Mouse (Mus musculus): ENCODE results near the gene Gm45808.
"Not testable (repeated sequence)": the region's sequence is repeated elsewhere in the genome, so short reads cannot be mapped to it uniquely, and the experiment has no call there.

Gm45808 gene

DNA sequence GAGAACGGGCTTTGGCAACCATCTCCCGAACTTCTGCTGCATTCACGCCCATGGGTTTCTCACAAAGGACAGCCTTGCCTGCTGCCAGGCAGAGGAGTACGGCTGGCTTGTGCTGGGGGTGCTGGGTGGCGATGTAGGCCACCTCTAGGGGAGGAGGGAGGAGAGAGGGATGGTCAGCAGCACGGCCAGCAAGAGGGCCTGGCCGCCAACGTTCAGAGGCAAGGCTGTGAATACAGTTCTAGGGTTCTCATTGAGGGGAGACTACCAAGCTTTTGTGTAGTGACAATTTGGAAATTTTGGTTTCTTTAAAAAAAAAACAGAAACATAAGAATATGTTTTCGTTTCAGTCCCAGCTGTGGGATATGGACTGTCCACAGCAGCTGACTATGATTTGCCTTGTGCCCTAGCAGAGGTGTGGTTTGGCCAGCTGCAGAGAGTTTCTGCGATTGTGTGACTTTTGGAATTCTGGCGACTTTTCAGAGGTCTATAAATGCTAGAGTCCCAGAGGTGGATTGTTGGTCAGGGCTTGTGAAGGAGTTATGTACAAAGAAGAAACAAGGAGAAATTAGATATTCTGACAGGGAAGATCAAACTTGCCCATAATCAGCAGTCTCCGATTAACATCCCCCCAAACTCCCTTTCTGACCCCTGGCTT, at the start of gene Gm45808:
Gene Gm45808 (minus strand): TSS at position 51 of the 655 bp plus-strand sequence.
- DNase-seq (ENCODE audit: low spot score in 2 of 2): no peak

DNA sequence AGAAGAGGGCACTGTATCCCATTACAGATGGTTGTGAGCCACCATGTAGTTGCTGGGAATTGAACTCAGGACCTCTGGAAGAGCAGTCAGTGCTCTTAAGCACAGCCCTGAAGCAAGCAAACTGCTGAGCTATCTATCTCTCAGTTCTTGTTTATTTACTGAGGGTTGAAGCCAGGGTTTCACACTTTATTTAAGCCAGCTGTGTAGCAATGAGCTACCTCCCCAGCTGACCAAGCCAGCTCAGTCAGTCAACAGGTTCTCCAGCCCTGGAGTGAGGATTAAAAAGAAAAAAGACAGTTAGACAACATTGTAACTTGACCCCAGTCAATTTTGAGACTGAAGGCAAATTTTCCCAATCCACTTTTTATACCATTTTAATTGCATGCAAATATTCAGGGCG, 49.1 kb upstream of the Gm45808 start:
- no peak for DNase-seq (ENCODE audit: low spot score in 2 of 2)

DNA sequence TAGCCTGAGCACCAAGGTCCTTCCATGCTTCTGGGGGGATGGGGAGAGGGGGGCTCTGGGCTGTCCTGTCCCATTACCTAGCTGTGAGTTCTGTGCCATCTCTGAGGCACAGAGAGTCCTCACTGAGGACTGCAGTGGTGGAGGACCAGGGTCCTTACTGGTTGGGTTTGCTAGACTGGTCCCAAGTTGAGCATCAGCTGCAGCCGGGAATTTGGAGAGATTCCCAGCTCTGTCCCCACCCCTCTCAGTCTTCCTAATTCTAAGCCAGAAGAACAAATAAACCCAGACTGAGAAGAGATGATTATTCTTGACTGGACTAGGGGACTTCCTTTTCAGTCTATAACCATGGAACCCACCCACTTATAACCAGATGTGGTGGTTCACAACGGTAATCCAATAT, 44.0 kb upstream of the Gm45808 start:
- no peak for DNase-seq (ENCODE audit: low spot score in 2 of 2)

GRCm38 (mm10) chr7:45529461-45529860, 42.9 kb upstream of the Gm45808 start:
- DNase-seq (ENCODE audit: low spot score in 2 of 2): no peak

- DNase-seq (ENCODE audit: low spot score in 2 of 2): not testable (repeated sequence)
Measured at GRCm38 (mm10) chr7:45527169-45527568, 40.6 kb upstream of the Gm45808 start.

GRCm38 (mm10) chr7:45526474-45527120, 40.0 kb upstream of the Gm45808 start:
- no peak for DNase-seq (ENCODE audit: low spot score in 2 of 2)

DNA sequence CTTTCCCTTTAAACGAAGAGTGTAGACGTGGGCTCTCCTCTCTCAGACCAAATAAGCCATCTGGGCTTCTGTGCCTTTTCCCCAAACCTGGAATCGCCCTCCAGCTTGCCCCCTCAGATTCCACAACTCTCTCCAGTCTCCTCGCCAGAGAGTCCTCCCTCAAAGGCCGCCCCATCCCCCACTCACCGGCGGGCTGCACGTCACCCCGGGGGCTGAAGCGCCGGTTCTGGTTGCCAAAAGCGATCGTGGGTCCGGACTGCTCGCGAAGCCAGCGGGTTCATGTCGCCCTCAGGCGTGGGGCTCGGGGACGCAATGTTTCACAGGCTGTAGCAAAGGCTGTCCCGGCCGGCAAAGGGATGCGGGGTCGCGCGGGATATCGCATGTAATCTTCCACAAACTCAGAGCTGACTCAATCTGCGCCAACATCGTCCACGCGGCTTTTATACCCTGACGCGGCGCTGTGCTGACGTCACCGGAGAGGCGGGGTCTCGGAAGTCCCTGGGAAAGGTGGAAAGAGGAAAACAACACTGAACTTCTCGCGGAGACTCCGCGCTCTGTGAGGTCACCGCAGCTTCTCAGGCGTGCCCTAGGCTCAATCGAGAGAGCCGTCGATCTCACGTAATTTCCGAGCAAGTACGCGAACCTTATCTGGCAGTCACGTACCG, 39.3 kb upstream of the Gm45808 start, which contains the start of the genes Ppp1r15a and Plekha4:
Gene Ppp1r15a (minus strand): TSS at position 460 of the 665 bp plus-strand sequence.
Gene Plekha4 (plus strand): TSS at position 522 of the 665 bp plus-strand sequence.
- peak; percentile 86 to 88 for DNase-seq (ENCODE audit: low spot score in 2 of 2)

DNA sequence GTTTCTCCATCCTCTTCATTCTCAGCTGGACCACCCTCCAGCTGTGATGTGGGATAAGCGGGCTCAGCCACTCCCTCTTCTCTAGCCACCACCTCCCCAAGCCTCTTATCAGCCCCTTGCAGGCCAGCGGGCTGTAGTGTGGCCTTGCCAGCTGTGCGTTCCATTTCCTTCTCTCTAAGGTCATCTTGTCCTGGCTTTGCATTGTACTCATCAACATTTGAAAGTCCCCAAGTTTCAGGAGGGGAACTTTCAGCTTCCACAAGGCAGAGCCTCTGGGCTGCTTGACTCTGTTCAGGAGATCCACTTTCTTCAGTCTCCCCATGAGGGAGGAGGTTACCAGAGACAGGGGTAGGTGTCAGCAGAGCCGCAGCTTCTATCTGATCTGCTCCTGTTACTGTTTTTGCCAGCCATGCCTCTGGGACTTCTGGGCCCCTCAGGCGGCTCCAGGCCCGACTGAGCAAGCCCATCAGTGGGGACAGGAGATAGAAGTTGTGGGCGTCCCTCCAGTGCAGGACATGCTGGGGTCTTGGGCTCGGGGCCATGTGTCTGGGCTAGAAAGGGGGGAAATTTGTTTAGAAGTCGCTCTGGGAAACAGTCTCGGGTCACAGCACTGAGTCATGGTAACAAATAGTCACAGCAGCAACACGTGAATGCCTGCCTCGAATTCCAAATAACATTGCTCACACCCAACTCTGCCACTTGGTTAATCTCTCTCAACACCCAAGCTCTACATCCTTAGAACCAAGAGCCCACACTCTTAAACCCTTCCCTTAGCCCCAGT, 38.4 kb upstream of the Gm45808 start:
- no peak for DNase-seq (ENCODE audit: low spot score in 2 of 2)

DNA sequence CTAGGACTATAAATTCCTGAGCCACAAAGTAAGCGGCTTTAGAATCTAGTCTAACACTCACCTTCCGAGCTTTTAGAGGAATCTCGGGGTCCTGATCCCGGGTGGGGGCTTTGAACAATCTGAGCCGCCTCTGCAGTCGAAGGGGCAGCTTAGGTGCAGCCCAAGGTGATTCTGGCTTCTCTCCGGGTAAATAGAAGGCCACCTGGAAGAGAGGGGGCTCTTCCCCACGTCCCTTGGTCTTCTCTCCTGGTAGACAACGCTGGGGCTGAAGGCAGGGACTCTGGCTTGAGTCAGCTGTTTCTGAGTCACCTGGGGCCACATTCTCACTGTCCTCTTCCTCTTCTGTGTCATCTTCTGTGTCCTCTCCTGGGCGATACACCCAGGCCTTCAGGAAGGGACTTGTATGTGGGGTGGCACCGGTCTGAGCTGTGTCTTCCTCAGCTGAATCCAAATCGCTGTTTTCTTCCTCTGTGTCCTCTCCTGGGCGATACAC, 37.1 kb upstream of the Gm45808 start:
- DNase-seq (ENCODE audit: low spot score in 2 of 2): no peak

- DNase-seq (ENCODE audit: low spot score in 2 of 2): no peak
Measured at GRCm38 (mm10) chr7:45522957-45523676, 36.5 kb upstream of the Gm45808 start.

DNA sequence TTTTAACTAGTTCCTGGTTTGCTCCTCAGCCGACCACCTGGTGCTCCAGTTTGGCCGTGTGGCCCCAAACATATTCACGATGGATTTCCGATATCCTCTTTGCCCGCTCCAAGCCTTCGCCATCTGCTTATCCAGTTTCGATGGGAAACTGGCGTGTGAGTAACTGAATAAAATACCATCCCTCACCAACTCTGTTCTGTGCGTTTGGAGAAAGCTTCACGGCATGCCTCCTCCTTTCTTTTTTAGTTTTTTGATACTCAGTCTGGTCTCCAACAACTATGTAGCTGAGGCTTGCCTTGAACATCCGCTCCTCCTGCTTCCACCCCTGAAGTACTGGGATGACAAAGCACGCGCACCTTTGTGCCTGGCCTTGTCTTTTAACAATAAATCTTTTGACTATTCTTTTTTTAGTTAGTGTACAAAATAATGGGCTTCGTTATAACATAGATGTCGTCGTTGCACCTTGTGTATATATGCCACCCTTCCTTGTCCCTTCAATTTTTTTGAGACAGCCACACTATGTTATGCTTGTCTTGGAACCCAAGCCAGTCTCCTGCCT, 35.7 kb upstream of the Gm45808 start:
- DNase-seq (ENCODE audit: low spot score in 2 of 2): no peak

DNA sequence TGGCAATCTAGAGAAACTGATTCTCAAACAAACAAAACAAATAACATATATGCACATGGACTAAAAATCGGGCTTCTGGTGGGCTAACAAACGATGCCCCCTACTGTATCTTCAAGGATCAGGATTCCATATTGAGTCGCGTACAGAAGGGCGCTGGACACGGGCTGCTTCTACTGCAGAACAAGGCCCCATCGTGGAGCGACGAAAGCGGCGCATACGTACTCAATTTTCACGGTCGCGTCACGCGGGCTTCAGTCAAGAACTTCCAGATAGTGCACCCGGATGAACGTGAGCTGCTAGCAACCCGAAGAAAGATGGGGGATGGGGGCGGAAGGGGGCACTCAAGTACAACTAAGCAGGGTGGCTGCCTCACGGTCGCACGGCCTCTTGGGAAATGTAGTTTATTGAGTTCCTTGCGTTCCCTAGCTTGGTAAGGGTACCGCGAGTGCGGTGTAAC, 35.1 kb upstream of the Gm45808 start:
- peak; percentile 87 to 93 for DNase-seq (ENCODE audit: low spot score in 2 of 2)

- DNase-seq (ENCODE audit: low spot score in 2 of 2): no peak
Measured at GRCm38 (mm10) chr7:45520605-45521004, 34.0 kb upstream of the Gm45808 start.

- DNase-seq (ENCODE audit: low spot score in 2 of 2): no peak
Measured at GRCm38 (mm10) chr7:45519345-45520120, 32.9 kb upstream of the Gm45808 start.

- DNase-seq (ENCODE audit: low spot score in 2 of 2): no peak
Measured at GRCm38 (mm10) chr7:45518618-45519017, 32.0 kb upstream of the Gm45808 start.

DNA sequence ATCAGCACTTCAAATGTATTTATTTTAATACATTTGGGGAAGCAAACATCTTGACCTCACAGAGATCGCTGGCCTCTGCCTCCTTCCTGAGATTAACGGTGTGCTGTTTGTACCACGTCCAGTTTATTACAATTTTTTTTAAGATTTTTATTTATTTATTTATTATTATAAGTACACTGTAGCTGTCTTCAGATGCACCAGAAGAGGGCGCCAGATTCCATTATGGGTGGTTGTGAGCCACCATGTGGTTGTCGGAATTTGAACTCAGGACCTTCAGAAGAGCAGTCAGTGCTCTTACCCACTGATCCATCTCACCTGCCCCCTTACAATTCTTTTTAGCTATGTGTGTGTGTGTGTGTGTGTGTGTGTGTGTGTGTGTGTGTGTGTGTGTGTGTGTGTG, 30.2 kb upstream of the Gm45808 start:
- not testable (repeated sequence) for DNase-seq (ENCODE audit: low spot score in 2 of 2)

- no peak for DNase-seq (ENCODE audit: low spot score in 2 of 2)
Measured at GRCm38 (mm10) chr7:45515436-45515835, 28.8 kb upstream of the Gm45808 start.

DNA sequence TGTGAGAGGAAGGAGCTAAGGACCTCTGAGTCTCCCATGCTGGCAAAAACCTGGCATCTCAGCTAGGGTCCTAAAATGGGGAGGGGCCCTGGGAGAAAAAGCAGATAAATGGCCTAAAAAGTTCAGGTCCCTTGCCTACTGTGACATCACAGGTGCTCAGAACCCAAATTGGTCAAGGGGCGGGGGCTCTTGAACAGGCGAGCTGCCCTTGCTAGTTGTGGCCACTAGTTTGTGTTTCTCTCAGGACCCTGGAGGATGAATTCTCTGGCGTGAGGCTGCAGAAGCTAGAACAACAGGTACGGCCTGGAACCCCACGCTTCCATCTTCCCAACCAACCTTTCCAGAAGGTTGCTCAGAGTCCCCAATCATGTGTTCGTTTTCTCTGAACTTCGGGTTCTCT, 27.8 kb upstream of the Gm45808 start:
- DNase-seq (ENCODE audit: low spot score in 2 of 2): no peak

GRCm38 (mm10) chr7:45509912-45510787, 23.5 kb upstream of the Gm45808 start, which contains the start of gene Nucb1:
Nucb1 (minus strand) TSS chr7:45510406.
- peak; percentile 81 to 86 for DNase-seq (ENCODE audit: low spot score in 2 of 2)
